Mouse (Mus musculus) left cerebral cortex, postnatal 25 days (tissue): ENCODE measurements at regions not wholly inside any gene's neighbourhood (a gene's known extent, or its start where the extent isn't known, plus 50 kb on each side); places are given as distances from the start of the nearest gene placed in this dataset.
"Not testable (repeated sequence)": the region's sequence is repeated elsewhere in the genome, so short reads cannot be mapped to it uniquely, and the experiment has no call there.

Experiments used
- DNase-seq, 2 experiments: peaks; one replicate each; pipeline ENCODE4 v3.0.0; 2022; ENCODE audit warnings: low spot score in 2 of 2, mixed read lengths in 1 of 2
- intact Hi-C: fragments of 180-260 bp; cut with DNase I; formaldehyde crosslinking; loops from one replicate; pipeline ENCODE4 v1.15.1; 2025

- DNase-seq, result peak; percentile 27 to 85
- intact Hi-C loops, result no loop called here
Observed at GRCm38 (mm10) chr9:113158080-113158479, 550.0 kb downstream of the Pdcd6ip start.

GRCm38 (mm10) chr9:113157474-113158076 lies 550.5 kb downstream of the Pdcd6ip start:
- DNase-seq, result peak in 1 of 2 experiments; percentile 63
- intact Hi-C loops, result no loop called here

- intact Hi-C loops, result no loop called here
- DNase-seq, result no peak
Observed at GRCm38 (mm10) chr9:113156707-113157106, 551.4 kb downstream of the Pdcd6ip start.

- intact Hi-C loops, result no loop called here
- no peak for DNase-seq
Observed at GRCm38 (mm10) chr9:113149084-113149483, 559.0 kb downstream of the Pdcd6ip start.

- intact Hi-C loops, result no loop called here
- DNase-seq, result no peak
Observed at GRCm38 (mm10) chr9:113146571-113146970, 561.5 kb downstream of the Pdcd6ip start.

GRCm38 (mm10) chr9:113145036-113145435 lies 563.0 kb downstream of the Pdcd6ip start:
- intact Hi-C loops, result no loop called here
- DNase-seq, result no peak

- DNase-seq, result peak in 1 of 2 experiments; percentile 76
- intact Hi-C loops, result no loop called here
Observed at GRCm38 (mm10) chr9:113134611-113135010, 573.4 kb downstream of the Pdcd6ip start.

GRCm38 (mm10) chr9:113123004-113123692 lies 584.9 kb downstream of the Pdcd6ip start:
- intact Hi-C loops, result no loop called here
- no peak for DNase-seq

GRCm38 (mm10) chr9:113122253-113122749 lies 585.8 kb downstream of the Pdcd6ip start:
- no peak for DNase-seq
- intact Hi-C loops, result no loop called here

- no peak for DNase-seq
- intact Hi-C loops, result no loop called here
Observed at GRCm38 (mm10) chr9:113120385-113120784, 587.7 kb downstream of the Pdcd6ip start.

GRCm38 (mm10) chr9:113119721-113120120 lies 588.3 kb downstream of the Pdcd6ip start:
- intact Hi-C loops, result no loop called here
- DNase-seq, result no peak

GRCm38 (mm10) chr9:113115576-113115975 lies 592.5 kb downstream of the Pdcd6ip start:
- DNase-seq, result no peak
- intact Hi-C loops, result no loop called here

- DNase-seq, result no peak
- intact Hi-C loops, result no loop called here
Observed at GRCm38 (mm10) chr9:113112753-113113152, 595.3 kb downstream of the Pdcd6ip start.

GRCm38 (mm10) chr9:113101733-113102132 lies 606.3 kb downstream of the Pdcd6ip start:
- intact Hi-C loops, result no loop called here

GRCm38 (mm10) chr9:113100641-113101040 lies 607.4 kb downstream of the Pdcd6ip start:
- intact Hi-C loops, result no loop called here
- DNase-seq, result no peak

More at GRCm38 (mm10) chr9:113101733-113102132, 606.3 kb downstream of the Pdcd6ip start:
- DNase-seq, result no peak

- intact Hi-C loops, DNase-seq: not testable (repeated sequence)
Observed at GRCm38 (mm10) chr9:113095421-113095820, 612.6 kb downstream of the Pdcd6ip start.

- intact Hi-C loops, result loop anchor here (5.0 kb wide), 1 partner anchor 83 kb away; no protein-coding TSS in a partner anchor
- peak in 1 of 2 experiments; percentile 55 for DNase-seq
Observed at GRCm38 (mm10) chr9:113093863-113094390, 614.1 kb downstream of the Pdcd6ip start.

GRCm38 (mm10) chr9:113091881-113092280 lies 616.2 kb downstream of the Pdcd6ip start:
- intact Hi-C loops, result loop anchor here (5.0 kb wide), 1 partner anchor 85 kb away; no protein-coding TSS in a partner anchor
- no peak for DNase-seq

GRCm38 (mm10) chr9:113087786-113088185 lies 620.3 kb downstream of the Pdcd6ip start:
- DNase-seq, result peak in 1 of 2 experiments; percentile 88
- intact Hi-C loops, result loop anchor here (5.0 kb wide), 1 partner anchor 60 kb away; no protein-coding TSS in a partner anchor

- intact Hi-C loops, result loop anchor here (5.0 kb wide), 1 partner anchor 58 kb away; no protein-coding TSS in a partner anchor
- DNase-seq, result no peak
Observed at GRCm38 (mm10) chr9:113085281-113085810, 622.7 kb downstream of the Pdcd6ip start.
